Mouse (Mus musculus) kidney, embryonic 16.5 days (tissue): Measurements from ENCODE around the gene Prrg2. TPM values are rescaled to one million over a fixed set of nuclear protein-coding genes. Genes with fewer than 3 reads are reported as not detected.

Experiments
- ATAC-seq: fragments of 200-750 bp; cut with Nextera tagmentation; 2 replicates; pipeline ENCODE4 v1.8.0; 2017; ENCODE audit warnings: moderate TSS enrichment; ENCODE audit not compliant: low FRiP score, low TSS enrichment
- H3K27ac ChIP-seq: fragments of 300-500 bp; sonication (generic); 2 replicates; pipeline ENCODE4 v1.5.1; 2014; ENCODE audit warnings: low read length
- H3K27me3 ChIP-seq: fragments of 300-500 bp; sonication (generic); 2 replicates; pipeline ENCODE4 v1.6.1; 2014; ENCODE audit warnings: low read length, control low read depth, mixed read lengths; ENCODE audit not compliant: insufficient read depth
- H3K36me3 ChIP-seq: fragments of 300-500 bp; sonication (generic); 2 replicates; pipeline ENCODE4 v1.6.1; 2014; ENCODE audit warnings: low read length, control low read depth, mixed read lengths; ENCODE audit not compliant: insufficient read depth
- H3K4me1 ChIP-seq: fragments of 300-500 bp; sonication (generic); 2 replicates; pipeline ENCODE4 v1.6.1; 2014; ENCODE audit warnings: low read length, control low read depth, mixed read lengths; ENCODE audit not compliant: insufficient read depth
- H3K4me2 ChIP-seq: fragments of 300-500 bp; sonication (generic); replicated peaks from 2 replicates; pipeline ENCODE4 v1.6.1; 2014; ENCODE audit warnings: low read depth, low read length
- H3K4me3 ChIP-seq: fragments of 300-500 bp; sonication (generic); 2 replicates; pipeline ENCODE4 v1.5.1; 2014; ENCODE audit warnings: mild to moderate bottlenecking, low read length
- H3K9ac ChIP-seq: fragments of 300-500 bp; sonication (generic); replicated peaks from 2 replicates; pipeline ENCODE4 v1.6.1; 2014; ENCODE audit warnings: low read length
- H3K9me3 ChIP-seq: fragments of 300-500 bp; sonication (generic); 2 replicates; pipeline ENCODE4 v1.6.1; 2016; ENCODE audit warnings: low read length, control low read depth
- WGBS: fragments of 180-500 bp; shearing (Covaris S2); extraction: QIAGEN DNeasy Blood & Tissue Kit; methylation state at CpG from one replicate; pipeline ENCODE4 v1.1.7; 2014; 5-methylcytosine and 5-hydroxymethylcytosine counted together
- polyA plus RNA-seq: library from polyadenylated mRNA; unstranded; fragments of >200 nt; fragmentation: Nextera tagmentation; extraction: Ambion mirVana; gene quantifications from 2 replicates; pipeline ENCODE4 v1.2.1, GENCODE M21; 2015

Gene Prrg2
- polyA plus RNA-seq, 1 experiment from 2014 or later = 42.4 TPM

- no peak for ATAC-seq
- Histone ChIP-seq H3K36me3 (peaks cover 92% of the 10 kb centered on the region), H3K4me1 (no peaks in the 10 kb centered on the region), H3K4me3 (no peak overlapping the region), H3K27ac (no peak overlapping the region), H3K27me3 (no peaks in the 10 kb centered on the region), H3K9ac (no peak overlapping the region), H3K4me2 (no peak overlapping the region), H3K9me3 (no peaks in the 10 kb centered on the region)
- WGBS = 92% methylated on average over 9 of the region's 9 CpGs
Observed at GRCm38 (mm10) chr7:45040851-45041250, 21.6 kb downstream of the Prrg2 start.

GRCm38 (mm10) chr7:45038411-45038810 lies 24.1 kb downstream of the Prrg2 start:
- no peak overlapping the region for H3K27ac ChIP-seq
- no peak for ATAC-seq
- WGBS = 94% methylated on average over 9 of the region's 9 CpGs
- no peak overlapping the region for H3K4me3 ChIP-seq
- H3K36me3 ChIP-seq = peaks cover 93% of the 10 kb centered on the region
- no peaks in the 10 kb centered on the region for H3K9me3 ChIP-seq
- H3K27me3 ChIP-seq = no peaks in the 10 kb centered on the region
- no peak overlapping the region for H3K9ac ChIP-seq
- no peaks in the 10 kb centered on the region for H3K4me1 ChIP-seq
- no peak overlapping the region for H3K4me2 ChIP-seq

- WGBS = 66% methylated on average over 7 of the region's 7 CpGs
- Histone ChIP-seq H3K27ac (no peak overlapping the region), H3K36me3 (peaks cover 93% of the 10 kb centered on the region), H3K27me3 (no peaks in the 10 kb centered on the region), H3K9me3 (no peaks in the 10 kb centered on the region), H3K4me1 (no peaks in the 10 kb centered on the region), H3K4me3 (no peak overlapping the region), H3K9ac (no peak overlapping the region), H3K4me2 (no peak overlapping the region)
- ATAC-seq = no peak
Observed at GRCm38 (mm10) chr7:45037720-45038361, 24.6 kb downstream of the Prrg2 start.

DNA sequence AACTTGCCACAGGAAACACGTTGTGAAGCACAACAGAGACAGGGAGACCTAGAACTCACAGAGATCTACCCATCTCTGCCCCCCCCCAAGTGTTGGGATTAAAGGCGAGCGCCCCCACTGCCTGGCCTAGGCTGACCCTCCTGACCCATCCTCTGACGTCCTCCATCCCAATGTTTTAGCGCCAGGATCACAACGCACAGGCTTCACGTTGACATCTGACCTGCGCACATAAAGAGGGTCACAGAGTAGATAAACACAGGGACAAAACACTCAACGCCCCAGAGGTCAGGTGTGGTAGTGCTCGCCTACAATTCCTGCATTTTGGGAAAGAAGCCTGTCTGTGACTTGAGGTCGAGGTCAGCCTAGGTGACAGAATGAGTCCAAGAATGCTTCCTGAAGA lies 25.8 kb downstream of the Prrg2 start:
- no peak for ATAC-seq
- no peaks in the 10 kb centered on the region for H3K27me3 ChIP-seq
- H3K4me1 ChIP-seq = no peaks in the 10 kb centered on the region
- H3K4me2 ChIP-seq = no peak overlapping the region
- no peak overlapping the region for H3K27ac ChIP-seq
- H3K9me3 ChIP-seq = no peaks in the 10 kb centered on the region
- no peak overlapping the region for H3K9ac ChIP-seq
- no peak overlapping the region for H3K4me3 ChIP-seq
- WGBS = 78% methylated on average over 11 of the region's 11 CpGs
- H3K36me3 ChIP-seq = peaks cover 92% of the 10 kb centered on the region

- WGBS = 85% methylated on average over 3 of the region's 3 CpGs
- H3K27me3 ChIP-seq = no peaks in the 10 kb centered on the region
- no peaks in the 10 kb centered on the region for H3K9me3 ChIP-seq
- ATAC-seq = no peak
- H3K9ac ChIP-seq = no peak overlapping the region
- H3K4me1 ChIP-seq = no peaks in the 10 kb centered on the region
- H3K4me2 ChIP-seq = no peak overlapping the region
- H3K36me3 ChIP-seq = peaks cover 93% of the 10 kb centered on the region
- no peak overlapping the region for H3K4me3 ChIP-seq
- no peak overlapping the region for H3K27ac ChIP-seq
Observed at GRCm38 (mm10) chr7:45035631-45036030, 26.8 kb downstream of the Prrg2 start.

DNA sequence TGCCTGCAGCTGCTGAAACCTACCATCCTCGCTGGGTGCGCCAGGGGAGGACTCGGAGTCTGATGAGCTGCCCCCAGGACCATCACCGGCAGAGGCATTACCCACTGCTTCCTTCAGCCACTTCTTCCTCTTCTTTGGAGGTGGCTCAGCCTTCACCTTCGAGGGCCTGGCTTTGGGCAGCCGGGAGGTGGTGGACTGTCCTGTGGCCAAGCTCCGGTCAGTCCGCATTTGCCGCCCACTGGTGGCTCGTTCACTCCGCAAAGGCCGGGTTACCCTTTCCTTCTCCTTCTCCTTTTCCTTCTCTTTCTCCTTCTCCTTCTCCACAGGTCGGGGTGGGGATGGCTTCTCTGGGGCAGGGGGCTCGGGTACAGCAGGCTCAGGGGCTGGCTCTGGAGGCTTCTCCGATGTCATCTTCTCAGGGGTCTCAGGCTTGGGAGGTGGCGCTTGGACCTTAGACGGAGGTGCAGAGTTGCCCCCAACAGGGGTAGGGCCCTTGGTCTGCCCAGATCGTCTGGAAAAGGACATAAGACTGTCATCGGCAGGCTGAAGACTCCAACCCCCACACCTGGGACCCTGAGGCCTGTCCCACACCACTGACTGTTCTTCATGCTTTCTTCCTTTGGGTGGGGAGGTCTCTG lies 28.6 kb downstream of the Prrg2 start:
- peaks cover 92% of the 10 kb centered on the region for H3K36me3 ChIP-seq
- H3K9ac ChIP-seq = no peak overlapping the region
- no peak for ATAC-seq
- no peaks in the 10 kb centered on the region for H3K27me3 ChIP-seq
- H3K4me3 ChIP-seq = no peak overlapping the region
- no peak overlapping the region for H3K27ac ChIP-seq
- H3K9me3 ChIP-seq = no peaks in the 10 kb centered on the region
- H3K4me1 ChIP-seq = no peaks in the 10 kb centered on the region
- 94% methylated on average over 19 of the region's 19 CpGs for WGBS
- no peak overlapping the region for H3K4me2 ChIP-seq

- WGBS = 95% methylated on average over 8 of the region's 8 CpGs
- H3K4me3 ChIP-seq = no peak overlapping the region
- no peaks in the 10 kb centered on the region for H3K9me3 ChIP-seq
- no peak for ATAC-seq
- no peak overlapping the region for H3K9ac ChIP-seq
- H3K4me1 ChIP-seq = no peaks in the 10 kb centered on the region
- H3K4me2 ChIP-seq = no peak overlapping the region
- no peak overlapping the region for H3K27ac ChIP-seq
- peaks cover 88% of the 10 kb centered on the region for H3K36me3 ChIP-seq
- no peaks in the 10 kb centered on the region for H3K27me3 ChIP-seq
Observed at GRCm38 (mm10) chr7:45030857-45031256, 31.6 kb downstream of the Prrg2 start.

GRCm38 (mm10) chr7:45029995-45030394 lies 32.5 kb downstream of the Prrg2 start:
- H3K4me2 ChIP-seq = no peak overlapping the region
- no peaks in the 10 kb centered on the region for H3K27me3 ChIP-seq
- no peak overlapping the region for H3K4me3 ChIP-seq
- 95% methylated on average over 6 of the region's 6 CpGs for WGBS
- ATAC-seq = no peak
- no peak overlapping the region for H3K27ac ChIP-seq
- H3K4me1 ChIP-seq = no peaks in the 10 kb centered on the region
- no peak overlapping the region for H3K9ac ChIP-seq
- H3K9me3 ChIP-seq = no peaks in the 10 kb centered on the region
- peaks cover 79% of the 10 kb centered on the region for H3K36me3 ChIP-seq

DNA sequence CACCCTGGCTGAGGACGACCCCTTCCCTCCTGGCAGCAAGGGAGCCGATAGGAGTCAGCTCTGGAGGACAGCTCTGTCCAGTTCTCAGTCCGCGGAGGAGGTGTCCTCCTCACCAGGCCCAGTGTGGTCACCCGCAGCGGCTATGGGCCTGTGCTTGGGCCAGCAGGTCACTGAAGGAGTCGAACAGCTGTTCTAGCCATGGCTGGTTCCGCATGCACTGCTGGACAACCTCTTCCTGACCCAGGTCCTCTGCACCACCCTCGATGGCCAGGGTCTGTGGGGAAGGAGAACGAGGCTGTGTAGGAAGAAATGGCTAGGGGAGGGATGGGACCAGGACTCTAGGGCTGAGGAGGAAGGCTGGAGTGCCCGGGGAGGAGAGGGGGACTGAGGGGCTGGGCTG lies 34.1 kb downstream of the Prrg2 start:
- Histone ChIP-seq H3K4me3 (no peak overlapping the region), H3K27me3 (no peaks in the 10 kb centered on the region), H3K9me3 (no peaks in the 10 kb centered on the region), H3K9ac (no peak overlapping the region), H3K4me2 (no peak overlapping the region), H3K27ac (no peak overlapping the region), H3K36me3 (peaks cover 63% of the 10 kb centered on the region), H3K4me1 (no peaks in the 10 kb centered on the region)
- ATAC-seq = no peak
- whole genome bisulfite sequencing = 84% methylated on average over 11 of the region's 11 CpGs

DNA sequence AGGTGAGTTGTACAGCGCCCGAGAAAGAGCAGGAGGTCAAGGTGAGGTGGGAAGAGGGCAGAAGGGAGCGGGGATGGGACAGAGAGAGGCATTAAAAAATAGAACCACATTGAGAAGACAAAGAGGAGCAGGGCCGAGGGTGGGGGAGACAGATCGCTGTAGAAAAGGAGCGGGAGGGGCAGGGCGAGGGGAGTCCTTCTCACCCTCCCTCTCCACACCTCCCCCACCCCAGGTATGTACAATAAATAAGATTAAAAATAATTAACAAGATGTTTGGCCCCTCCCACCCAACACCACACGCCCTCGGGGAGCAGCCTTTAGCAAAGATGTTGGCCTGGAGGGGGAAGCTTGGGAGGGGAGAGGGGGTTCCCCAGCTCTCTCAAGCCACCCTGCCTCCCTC lies 34.7 kb downstream of the Prrg2 start:
- Histone ChIP-seq H3K36me3 (peaks cover 57% of the 10 kb centered on the region), H3K4me3 (no peak overlapping the region), H3K27me3 (no peaks in the 10 kb centered on the region), H3K27ac (no peak overlapping the region), H3K9ac (no peak overlapping the region), H3K9me3 (no peaks in the 10 kb centered on the region), H3K4me1 (no peaks in the 10 kb centered on the region), H3K4me2 (no peak overlapping the region)
- ATAC-seq = no peak
- WGBS = 89% methylated on average over 9 of the region's 9 CpGs
